Mouse (Mus musculus): Measurements from ENCODE around the gene Wnt9a. TPM values are rescaled to one million over a fixed set of nuclear protein-coding genes. Genes with fewer than 3 reads are reported as not detected.

The Wnt9a gene
- total and polyA plus RNA-seq, 2 experiments from 2014 or later: 2.3 to 5.6 TPM

DNA sequence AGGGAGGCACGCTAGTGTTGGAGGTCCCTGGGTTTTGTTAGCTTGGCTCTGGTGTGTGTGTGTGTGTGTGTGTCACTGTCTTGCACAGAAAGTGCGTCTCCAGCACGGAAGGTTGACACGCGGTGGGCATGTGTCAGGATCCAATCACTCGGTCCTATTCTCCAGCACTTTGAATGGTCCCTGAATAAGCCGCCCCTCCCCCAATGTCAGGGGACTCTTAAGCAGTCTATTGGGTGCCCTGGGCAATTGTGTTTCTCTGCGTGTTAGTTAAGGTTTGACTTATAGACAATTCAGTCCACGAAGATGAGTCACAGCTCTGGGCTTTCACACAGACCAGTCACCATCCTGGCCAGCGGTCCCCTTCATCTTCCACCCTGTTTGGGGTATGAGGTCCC, 910 bp upstream of the Wnt9a start:
- WGBS: 5% methylated on average over 10 of the region's 10 CpGs

DNA sequence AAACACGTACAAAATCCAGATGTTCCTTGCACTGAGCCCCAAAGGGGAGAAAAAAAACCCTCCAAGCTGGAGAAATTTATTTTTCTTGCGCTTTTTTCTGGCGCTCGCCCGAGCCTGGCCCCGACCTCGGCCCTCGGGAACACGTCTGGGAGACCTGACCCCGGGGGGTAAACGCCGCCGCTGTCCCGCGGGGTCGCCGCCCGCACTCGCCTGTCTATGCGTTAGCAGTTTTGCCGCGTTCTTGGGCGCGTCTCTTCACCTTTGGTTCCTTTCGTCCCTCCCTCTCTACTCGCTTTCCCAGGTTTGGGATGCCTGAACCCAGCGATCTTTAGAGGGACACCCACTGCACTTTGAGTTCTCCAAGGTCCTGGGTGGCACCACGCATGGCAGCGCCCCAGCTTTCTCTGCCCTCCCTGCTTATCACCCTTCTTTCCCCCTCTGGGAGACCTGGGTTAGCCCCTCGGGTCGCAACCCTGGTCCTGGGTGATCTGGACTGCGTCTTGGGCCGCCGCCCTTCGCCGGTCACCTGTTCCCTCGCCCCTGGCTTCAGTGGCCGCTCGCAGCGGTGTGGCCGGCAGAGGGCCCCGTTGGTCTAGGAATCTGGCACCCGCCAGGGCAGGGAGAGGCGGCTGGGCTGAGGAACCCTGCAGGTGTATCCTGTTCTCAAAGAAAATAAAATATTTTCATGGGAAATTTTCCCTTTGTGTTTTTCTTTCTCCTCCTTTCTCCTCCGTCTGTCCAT, 865 bp downstream of the Wnt9a start:
- DNase-seq (ENCODE audit: low spot score) (peak; percentile 63), ATAC-seq (ENCODE audit: low FRiP score) (no peak)
- Histone ChIP-seq H3K9ac (replicated peaks; ENCODE audit: low read length, poor library complexity, severe bottlenecking) (peak overlapping the region; percentile 50; the same call in 1 of the 2 replicates), H3K36me3 (ENCODE audit: insufficient read depth, low read length) (no peaks in the 10 kb centered on the region), H3K4me2 (ENCODE audit: low read depth, low read length, poor library complexity, severe bottlenecking) (peak overlapping the region; percentile 90), H3K9me3 (ENCODE audit: low read length) (no peaks in the 10 kb centered on the region), H3K4me1 (ENCODE audit: insufficient read depth, low read length) (peaks cover 4% of the 10 kb centered on the region; the same call in 1 of the 2 replicates), H3K4me3 (ENCODE audit: low read depth, low read length) (peak overlapping the region; percentile 61), H3K27ac (ENCODE audit: low read depth, low read length) (no peak overlapping the region), H3K27me3 (ENCODE audit: insufficient read depth, low read length) (peaks cover 70% of the 10 kb centered on the region)
- WGBS: under 1% methylated on average over 45 of the region's 45 CpGs
- TF ChIP-seq CTCF (IDR thresholded peaks at IDR 0.05): peak; percentile 85

More for the DNA sequence above, 910 bp upstream of the Wnt9a start:
- Histone ChIP-seq H3K9ac (replicated peaks; ENCODE audit: low read length, poor library complexity, severe bottlenecking) (no peak overlapping the region), H3K4me3 (ENCODE audit: low read depth, low read length) (peak overlapping the region; percentile 61; the same call in 1 of the 2 replicates), H3K27me3 (ENCODE audit: insufficient read depth, low read length) (peaks cover 60% of the 10 kb centered on the region), H3K27ac (ENCODE audit: low read depth, low read length) (no peak overlapping the region), H3K4me2 (ENCODE audit: low read depth, low read length, poor library complexity, severe bottlenecking) (no peak overlapping the region; the same call in 1 of the 2 replicates), H3K36me3 (ENCODE audit: insufficient read depth, low read length) (no peaks in the 10 kb centered on the region), H3K4me1 (ENCODE audit: insufficient read depth, low read length) (peaks cover 4% of the 10 kb centered on the region; the same call in 1 of the 2 replicates), H3K9me3 (ENCODE audit: low read length) (no peaks in the 10 kb centered on the region)
- DNase-seq (ENCODE audit: low spot score) (no peak), ATAC-seq (ENCODE audit: low FRiP score) (no peak)
- TF ChIP-seq CTCF (IDR thresholded peaks at IDR 0.05): no peak

DNA sequence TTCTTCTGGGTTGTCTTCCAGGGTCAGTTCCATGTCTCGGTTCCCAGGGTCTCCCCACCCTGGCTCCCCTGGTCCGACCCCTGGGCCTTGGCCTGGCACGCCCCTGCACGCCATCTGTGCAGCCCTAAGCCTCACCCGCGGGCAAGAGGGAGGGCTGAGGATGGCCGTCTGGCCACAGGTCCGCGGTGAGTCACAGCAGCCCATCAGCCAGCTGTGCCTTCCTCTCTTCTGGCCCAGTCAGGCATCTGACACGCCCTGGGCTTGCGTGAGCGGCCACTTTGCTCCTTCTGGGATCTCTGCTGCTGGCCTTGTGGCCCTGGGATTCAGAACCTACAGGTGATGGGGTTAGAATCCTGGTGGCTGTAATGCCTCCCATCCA, 1.4 kb downstream of the Wnt9a start:
- H3K9me3 ChIP-seq (ENCODE audit: low read length): no peaks in the 10 kb centered on the region
- H3K9ac ChIP-seq (replicated peaks; ENCODE audit: low read length, poor library complexity, severe bottlenecking): no peak overlapping the region
- peaks cover 70% of the 10 kb centered on the region for H3K27me3 ChIP-seq (ENCODE audit: insufficient read depth, low read length)
- peaks cover 4% of the 10 kb centered on the region; the same call in 1 of the 2 replicates for H3K4me1 ChIP-seq (ENCODE audit: insufficient read depth, low read length)
- H3K36me3 ChIP-seq (ENCODE audit: insufficient read depth, low read length): no peaks in the 10 kb centered on the region
- ATAC-seq (ENCODE audit: low FRiP score): no peak
- no peak for TF ChIP-seq CTCF (IDR thresholded peaks at IDR 0.05)
- peak overlapping the region; percentile 90 for H3K4me2 ChIP-seq (ENCODE audit: low read depth, low read length, poor library complexity, severe bottlenecking)
- no peak overlapping the region for H3K27ac ChIP-seq (ENCODE audit: low read depth, low read length)
- peak overlapping the region; percentile 61 for H3K4me3 ChIP-seq (ENCODE audit: low read depth, low read length)
- no peak for DNase-seq (ENCODE audit: low spot score)
- 17% methylated on average over 12 of the region's 12 CpGs for WGBS

DNA sequence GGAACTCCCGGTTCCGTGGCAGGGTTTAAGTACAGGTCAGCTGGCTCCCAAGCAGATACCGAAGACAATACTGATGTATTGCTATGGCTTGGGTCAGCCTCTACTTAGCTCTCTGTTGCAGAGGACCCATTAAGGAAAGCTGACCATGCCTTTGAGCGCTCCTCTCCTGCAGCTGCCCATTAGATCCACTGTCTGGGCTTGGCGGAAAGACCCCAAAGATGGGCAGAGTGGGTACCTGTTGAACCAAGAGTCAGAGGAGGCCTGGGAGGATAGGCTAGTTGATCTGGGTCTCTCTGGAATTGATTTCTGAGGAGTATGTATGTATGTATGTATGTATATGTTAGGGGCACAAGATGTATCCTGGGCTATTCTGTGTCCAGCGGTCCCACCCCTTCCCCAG, 1.9 kb downstream of the Wnt9a start:
- H3K9ac ChIP-seq (replicated peaks; ENCODE audit: low read length, poor library complexity, severe bottlenecking): no peak overlapping the region
- H3K4me2 ChIP-seq (ENCODE audit: low read depth, low read length, poor library complexity, severe bottlenecking): peak overlapping the region; percentile 90; the same call in 1 of the 2 replicates
- H3K9me3 ChIP-seq (ENCODE audit: low read length): no peaks in the 10 kb centered on the region
- WGBS: 34% methylated on average over 6 of the region's 6 CpGs
- peaks cover 73% of the 10 kb centered on the region for H3K27me3 ChIP-seq (ENCODE audit: insufficient read depth, low read length)
- TF ChIP-seq CTCF (IDR thresholded peaks at IDR 0.05): no peak
- H3K27ac ChIP-seq (ENCODE audit: low read depth, low read length): no peak overlapping the region
- no peaks in the 10 kb centered on the region for H3K36me3 ChIP-seq (ENCODE audit: insufficient read depth, low read length)
- H3K4me1 ChIP-seq (ENCODE audit: insufficient read depth, low read length): peaks cover 4% of the 10 kb centered on the region; the same call in 1 of the 2 replicates
- H3K4me3 ChIP-seq (ENCODE audit: low read depth, low read length): no peak overlapping the region; the same call in 1 of the 2 replicates
- ATAC-seq (ENCODE audit: low FRiP score) (no peak), DNase-seq (ENCODE audit: low spot score) (no peak)

DNA sequence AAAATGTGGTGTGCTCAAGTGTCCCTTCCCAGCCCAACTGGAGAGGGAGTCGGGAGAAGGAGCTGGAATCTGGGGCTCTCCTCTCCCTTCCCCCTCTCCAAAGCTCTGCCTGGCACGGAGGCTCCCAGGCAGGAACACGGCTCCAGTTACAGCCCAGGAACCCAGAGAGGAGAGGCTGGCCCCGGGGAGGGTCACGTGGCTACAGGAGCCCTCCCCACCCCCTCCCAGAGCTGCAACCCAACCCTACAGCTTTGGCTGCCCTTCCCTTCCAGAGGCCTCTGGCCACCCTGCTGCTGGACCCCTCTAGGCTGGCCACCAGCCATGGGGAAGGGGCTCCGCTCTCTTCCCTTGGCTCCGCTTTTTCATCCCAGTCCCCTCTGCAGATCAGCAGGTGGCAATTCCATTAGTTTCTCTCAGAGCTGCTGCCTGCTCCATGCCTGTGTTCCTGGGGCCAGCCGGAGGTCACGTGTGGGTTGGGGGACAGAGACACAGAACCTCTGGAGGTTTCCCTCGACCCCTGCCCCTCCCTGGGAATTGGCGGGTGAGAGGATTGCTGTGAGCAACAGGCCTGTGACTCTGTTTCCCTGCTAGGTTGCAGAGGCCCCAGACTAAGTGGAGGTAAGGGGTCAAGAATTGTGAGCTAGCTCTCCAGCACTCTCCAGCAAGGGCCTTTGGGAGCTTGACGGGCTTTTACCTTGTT, 2.5 kb downstream of the Wnt9a start:
- H3K9ac ChIP-seq (replicated peaks; ENCODE audit: low read length, poor library complexity, severe bottlenecking): no peak overlapping the region
- 8% methylated on average over 12 of the region's 12 CpGs for WGBS
- DNase-seq (ENCODE audit: low spot score): no peak
- no peak for TF ChIP-seq CTCF (IDR thresholded peaks at IDR 0.05)
- peaks cover 4% of the 10 kb centered on the region; the same call in 1 of the 2 replicates for H3K4me1 ChIP-seq (ENCODE audit: insufficient read depth, low read length)
- H3K27me3 ChIP-seq (ENCODE audit: insufficient read depth, low read length): peaks cover 67% of the 10 kb centered on the region
- no peak overlapping the region for H3K4me3 ChIP-seq (ENCODE audit: low read depth, low read length)
- H3K9me3 ChIP-seq (ENCODE audit: low read length): no peaks in the 10 kb centered on the region
- H3K36me3 ChIP-seq (ENCODE audit: insufficient read depth, low read length): no peaks in the 10 kb centered on the region
- H3K4me2 ChIP-seq (ENCODE audit: low read depth, low read length, poor library complexity, severe bottlenecking): no peak overlapping the region
- H3K27ac ChIP-seq (ENCODE audit: low read depth, low read length): no peak overlapping the region
- ATAC-seq (ENCODE audit: low FRiP score): no peak

DNA sequence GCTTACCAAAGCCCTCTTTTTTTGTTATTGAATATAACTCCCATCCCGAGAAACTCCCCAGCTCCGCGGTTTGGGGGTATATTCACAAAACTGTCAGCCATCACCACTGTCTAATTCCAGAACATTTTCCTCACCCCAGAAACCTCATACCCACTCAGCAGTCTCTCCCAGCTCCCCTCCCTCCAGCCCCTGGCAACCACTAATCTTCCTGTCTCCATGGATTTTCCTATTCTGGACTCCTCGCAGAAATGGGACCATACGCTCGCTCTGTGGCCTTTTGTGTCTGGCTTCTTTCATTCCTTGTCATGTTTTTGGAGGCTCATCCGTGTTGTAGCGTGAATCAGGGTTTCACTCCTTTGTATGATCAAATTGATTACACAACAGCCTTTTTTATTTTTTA, 3.2 kb downstream of the Wnt9a start:
- no peak overlapping the region for H3K27ac ChIP-seq (ENCODE audit: low read depth, low read length)
- WGBS: 19% methylated on average over 8 of the region's 8 CpGs
- no peak overlapping the region for H3K4me2 ChIP-seq (ENCODE audit: low read depth, low read length, poor library complexity, severe bottlenecking)
- TF ChIP-seq CTCF (IDR thresholded peaks at IDR 0.05): no peak
- DNase-seq (ENCODE audit: low spot score) (no peak), ATAC-seq (ENCODE audit: low FRiP score) (no peak)
- H3K36me3 ChIP-seq (ENCODE audit: insufficient read depth, low read length): no peaks in the 10 kb centered on the region
- peaks cover 4% of the 10 kb centered on the region; the same call in 1 of the 2 replicates for H3K4me1 ChIP-seq (ENCODE audit: insufficient read depth, low read length)
- H3K9ac ChIP-seq (replicated peaks; ENCODE audit: low read length, poor library complexity, severe bottlenecking): no peak overlapping the region
- H3K4me3 ChIP-seq (ENCODE audit: low read depth, low read length): no peak overlapping the region
- H3K27me3 ChIP-seq (ENCODE audit: insufficient read depth, low read length): peaks cover 60% of the 10 kb centered on the region
- no peaks in the 10 kb centered on the region for H3K9me3 ChIP-seq (ENCODE audit: low read length)

Measured in midbrain, postnatal 0 days (tissue).